Mouse (Mus musculus): Measurements from ENCODE around the gene Neurl4.
"Not testable (repeated sequence)": the region's sequence is repeated elsewhere in the genome, so short reads cannot be mapped to it uniquely, and the experiment has no call there.

The Neurl4 gene

GRCm38 (mm10) chr11:69913554-69914371, 12.9 kb downstream of the Neurl4 start, which contains the start of gene Gps2:
Gene Gps2, plus strand, starts transcription at chr11:69913888.
- DNase-seq (ENCODE audit: low read depth, low spot score), result peak; percentile 86

- DNase-seq (ENCODE audit: low read depth, low spot score), result no peak
These were observed 13.5 kb downstream of the Neurl4 start for GRCm38 (mm10) chr11:69914372-69914764.

GRCm38 (mm10) chr11:69914917-69915430, 14.1 kb downstream of the Neurl4 start:
- no peak for DNase-seq (ENCODE audit: low read depth, low spot score)

GRCm38 (mm10) chr11:69915667-69916627, 15.1 kb downstream of the Neurl4 start:
- DNase-seq (ENCODE audit: low read depth, low spot score), result peak; percentile 76

- DNase-seq (ENCODE audit: low read depth, low spot score), result not testable (repeated sequence)
These were observed 15.9 kb downstream of the Neurl4 start for GRCm38 (mm10) chr11:69916652-69917378.

- DNase-seq (ENCODE audit: low read depth, low spot score), result no peak
These were observed 16.6 kb downstream of the Neurl4 start for GRCm38 (mm10) chr11:69917379-69917948.

GRCm38 (mm10) chr11:69918118-69918517, 17.2 kb downstream of the Neurl4 start:
- no peak for DNase-seq (ENCODE audit: low read depth, low spot score)

GRCm38 (mm10) chr11:69919053-69919452, 18.2 kb downstream of the Neurl4 start:
- no peak for DNase-seq (ENCODE audit: low read depth, low spot score)

- DNase-seq (ENCODE audit: low read depth, low spot score), result peak; percentile 86
These were observed 18.9 kb downstream of the Neurl4 start for GRCm38 (mm10) chr11:69919661-69920265.

GRCm38 (mm10) chr11:69920266-69921031, 19.6 kb downstream of the Neurl4 start:
- DNase-seq (ENCODE audit: low read depth, low spot score), result no peak

- DNase-seq (ENCODE audit: low read depth, low spot score), result peak; percentile 100
These were observed 20.5 kb downstream of the Neurl4 start, which contains the start of gene Eif5a for GRCm38 (mm10) chr11:69921114-69922011. Gene Eif5a, minus strand, starts transcription at chr11:69921958.

- DNase-seq (ENCODE audit: low read depth, low spot score), result no peak
These were observed 21.3 kb downstream of the Neurl4 start for GRCm38 (mm10) chr11:69922012-69922756.

- DNase-seq (ENCODE audit: low read depth, low spot score), result no peak
These were observed 21.9 kb downstream of the Neurl4 start for GRCm38 (mm10) chr11:69922796-69923195.

- no peak for DNase-seq (ENCODE audit: low read depth, low spot score)
These were observed 26.6 kb downstream of the Neurl4 start for GRCm38 (mm10) chr11:69927501-69927900.

GRCm38 (mm10) chr11:69929712-69930111, 28.8 kb downstream of the Neurl4 start:
- no peak for DNase-seq (ENCODE audit: low read depth, low spot score)

GRCm38 (mm10) chr11:69930176-69930575, 29.3 kb downstream of the Neurl4 start:
- not testable (repeated sequence) for DNase-seq (ENCODE audit: low read depth, low spot score)

GRCm38 (mm10) chr11:69930967-69931537, 30.2 kb downstream of the Neurl4 start:
- no peak for DNase-seq (ENCODE audit: low read depth, low spot score)

GRCm38 (mm10) chr11:69931769-69932168, 30.9 kb downstream of the Neurl4 start:
- DNase-seq (ENCODE audit: low read depth, low spot score), result no peak

Data from c-Kit-negative CD71-positive TER-119-positive erythroid progenitor cells, embryonic 14.5 days (primary cell).